Mouse (Mus musculus) lung, postnatal 4 days (tissue): ENCODE measurements around the gene Slc4a4.

ENCODE experiments used
- DNase-seq, 2 experiments: peaks; one replicate each; pipeline ENCODE4 v3.0.0; 2021

Gene Slc4a4

DNA sequence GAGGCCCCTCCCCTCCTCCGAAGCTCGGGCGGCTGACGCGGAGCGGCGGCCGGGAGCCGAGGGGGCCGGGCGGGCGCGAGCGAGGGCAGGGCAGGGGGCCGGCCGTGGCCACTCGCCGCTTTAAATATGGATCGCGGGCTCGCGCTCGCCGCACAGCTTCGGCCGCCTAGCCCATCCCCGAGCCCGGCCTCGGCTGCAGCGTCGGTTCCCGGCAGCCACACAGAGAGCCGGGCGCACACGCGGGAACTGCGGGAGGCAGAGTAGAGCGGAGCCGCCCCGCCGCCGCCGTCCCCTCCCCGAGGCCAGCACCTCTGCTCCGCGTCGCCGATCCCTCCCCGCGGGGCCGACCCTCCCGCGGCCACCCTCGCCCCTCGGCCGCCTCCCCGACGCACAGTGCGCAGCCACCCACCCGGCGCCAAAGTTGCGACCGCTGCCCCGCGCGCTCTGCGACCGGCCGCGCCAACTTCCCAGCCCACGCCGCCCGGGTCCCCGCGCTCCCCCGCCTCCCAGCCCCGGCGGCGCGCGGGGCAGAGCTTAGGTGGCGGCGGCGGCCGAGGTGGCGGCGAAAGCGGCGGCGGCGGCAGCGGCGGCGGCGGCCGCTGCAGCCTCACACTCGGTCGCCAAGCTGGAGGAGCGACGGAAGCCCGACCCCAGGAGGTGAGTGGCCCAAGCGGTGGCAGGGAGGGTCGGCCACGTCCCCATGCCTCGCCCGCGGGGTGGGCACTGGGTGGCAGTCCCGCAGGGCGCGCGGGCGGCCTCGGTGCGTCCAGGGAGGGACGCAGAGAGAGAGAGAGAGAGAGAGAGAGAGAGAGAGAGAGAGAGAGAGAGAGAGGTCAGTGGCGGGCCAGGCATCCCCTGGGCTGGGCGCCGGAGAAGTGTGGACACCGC, at the start of gene Slc4a4:
Gene Slc4a4, plus strand, starts transcription at position 151 of the 888 bp plus-strand sequence.
- peak; percentile 72 to 82 for DNase-seq

DNA sequence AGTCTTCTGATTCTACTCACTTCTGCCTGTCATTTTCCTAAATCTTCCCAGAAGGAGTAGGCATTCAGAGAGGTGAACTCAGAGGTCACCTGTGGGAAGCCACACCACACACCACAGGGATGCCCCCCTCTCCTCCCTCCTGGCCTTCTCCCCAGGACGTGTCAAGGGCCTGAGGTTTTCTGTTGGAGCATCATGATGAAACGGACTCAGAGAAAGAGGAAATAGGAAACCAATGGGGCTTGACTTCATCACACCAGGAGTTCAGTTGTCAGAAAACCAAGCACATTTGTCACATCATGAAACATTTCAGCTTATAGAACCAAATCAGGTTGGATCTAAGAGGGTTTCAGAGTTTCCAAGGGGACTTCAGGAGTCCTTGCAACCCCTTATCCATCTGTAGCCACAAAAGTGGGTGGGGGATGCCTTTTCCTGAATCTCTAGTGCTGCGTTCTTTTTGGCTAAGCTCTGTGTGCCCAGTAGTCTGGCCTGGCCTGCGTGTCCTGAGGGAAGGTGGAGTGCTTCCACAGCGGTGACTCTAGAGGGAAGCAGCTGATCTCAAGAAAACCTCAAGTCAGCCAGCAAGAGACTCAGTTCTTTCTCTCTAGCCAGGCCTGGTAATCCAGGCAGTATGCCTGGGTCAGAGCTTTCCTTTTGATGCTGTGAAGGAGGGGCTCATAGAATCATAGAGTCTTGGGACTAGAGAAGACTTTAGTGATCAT, 46.4 kb upstream of the Slc4a4 start:
- no peak for DNase-seq

DNA sequence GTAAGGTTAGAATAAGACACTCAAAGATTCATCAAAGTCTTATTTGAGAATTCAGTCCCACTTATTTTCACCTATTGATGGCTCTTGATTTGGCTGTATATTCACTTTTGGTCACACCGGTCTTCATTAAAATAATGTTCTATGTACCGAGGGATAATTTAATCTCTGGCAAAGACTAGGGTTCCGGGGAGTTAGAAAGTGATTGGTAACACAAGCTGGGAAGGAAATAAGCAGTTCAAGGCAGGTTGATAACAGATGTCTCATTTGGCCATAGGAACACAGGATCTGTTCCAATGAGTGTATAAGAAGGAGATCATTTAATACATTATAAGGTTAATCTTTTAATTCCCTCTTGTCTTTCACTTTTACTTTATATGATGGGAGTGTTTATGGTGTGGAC, 29.3 kb upstream of the Slc4a4 start:
- DNase-seq: no peak

DNA sequence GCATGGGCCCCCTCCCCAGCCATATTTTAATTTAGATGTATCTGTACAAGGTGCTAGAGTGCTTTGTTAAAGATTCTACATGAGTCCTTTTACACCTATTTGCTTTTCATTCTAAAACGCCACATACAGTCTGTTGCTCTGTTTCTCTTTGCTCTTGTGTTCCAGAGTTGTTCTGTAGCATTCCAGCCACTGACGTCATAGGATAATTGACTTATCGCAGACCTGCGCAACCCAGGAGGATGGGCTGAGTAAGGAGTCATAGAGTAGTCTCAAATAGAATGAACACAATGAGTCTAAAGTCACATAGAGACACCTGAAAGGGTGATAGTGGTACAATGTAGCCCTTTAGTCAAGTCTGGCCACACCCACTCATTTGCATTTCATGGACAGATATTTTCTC, 28.8 kb upstream of the Slc4a4 start:
- no peak for DNase-seq

DNA sequence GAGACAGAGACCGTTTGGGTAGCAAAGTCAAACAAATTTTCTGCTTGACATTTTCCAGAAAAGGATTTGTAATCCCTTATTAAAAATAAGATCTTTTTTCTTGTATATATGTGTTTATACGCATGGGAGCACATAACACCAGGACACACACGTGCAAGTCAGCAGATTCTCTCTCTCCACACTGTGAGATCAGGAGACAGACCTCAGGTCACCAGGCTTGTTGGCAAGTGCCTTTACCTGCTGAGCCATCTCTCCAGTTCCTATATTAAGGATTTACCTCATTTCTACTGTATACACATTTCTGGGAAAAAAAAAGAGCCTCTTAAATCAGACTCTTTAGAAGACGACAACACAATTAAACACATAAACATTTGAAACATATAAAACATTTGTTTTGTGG, 28.4 kb upstream of the Slc4a4 start:
- DNase-seq: no peak

DNA sequence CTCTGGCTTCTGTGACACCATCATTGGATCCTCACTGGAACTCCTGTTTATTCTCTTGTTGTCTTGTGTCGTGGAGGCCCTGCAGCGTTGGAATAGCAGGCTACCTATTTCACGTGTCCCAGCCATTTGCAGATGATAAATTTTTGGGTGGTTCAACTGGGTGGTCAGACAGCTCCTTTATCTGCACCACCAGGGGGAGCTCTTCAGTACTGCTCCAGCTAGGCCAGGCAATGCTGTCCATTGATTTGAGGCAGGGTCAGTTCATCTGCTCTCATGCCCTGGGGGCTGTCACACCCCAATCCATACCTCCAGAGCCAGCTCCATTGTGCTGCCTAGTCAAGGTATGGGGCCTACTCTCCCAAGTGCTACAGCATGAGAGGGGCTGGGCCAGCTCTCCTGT, 24.5 kb upstream of the Slc4a4 start:
- peak in 1 of 2 experiments; percentile 12 for DNase-seq

DNA sequence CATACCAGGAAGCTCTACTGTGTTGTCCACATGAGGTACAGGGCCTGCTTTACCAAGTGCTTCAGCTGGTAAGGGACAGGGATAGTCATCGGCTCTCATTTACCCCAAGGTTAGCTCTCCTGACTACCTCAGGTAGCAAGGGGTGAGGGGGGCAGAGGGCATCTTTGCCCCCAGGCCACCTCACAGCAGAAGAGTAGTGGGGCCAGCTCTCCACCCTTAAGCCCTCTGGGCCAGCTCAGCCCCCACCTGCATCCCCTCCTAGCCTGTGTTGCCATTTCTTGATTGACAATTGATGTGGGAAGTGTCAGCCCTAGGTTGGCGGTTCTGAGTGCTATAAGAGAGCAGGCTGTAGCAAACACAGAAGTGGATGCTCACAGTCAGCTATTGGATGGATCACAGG, 23.8 kb upstream of the Slc4a4 start:
- no peak for DNase-seq

DNA sequence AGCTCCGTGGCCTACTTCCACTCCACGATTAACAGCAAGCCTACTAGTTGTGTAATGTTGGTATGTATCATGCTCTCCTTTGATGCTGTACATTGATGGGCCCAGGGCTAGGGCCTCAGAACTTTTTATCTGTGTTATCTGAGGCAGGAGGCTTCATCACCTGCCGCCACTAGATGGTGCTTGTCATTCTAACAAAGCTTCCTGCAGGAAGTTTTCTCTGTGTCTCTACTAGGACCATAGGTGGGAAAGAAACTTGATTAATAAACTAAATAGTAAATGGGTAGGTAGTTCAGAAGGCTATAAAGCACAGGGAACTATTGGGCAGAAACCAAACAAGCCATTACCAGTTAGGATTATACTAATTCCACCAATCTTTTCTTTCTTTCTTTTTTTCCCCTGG, 2.5 kb upstream of the Slc4a4 start:
- DNase-seq: peak in 1 of 2 experiments; percentile 29

DNA sequence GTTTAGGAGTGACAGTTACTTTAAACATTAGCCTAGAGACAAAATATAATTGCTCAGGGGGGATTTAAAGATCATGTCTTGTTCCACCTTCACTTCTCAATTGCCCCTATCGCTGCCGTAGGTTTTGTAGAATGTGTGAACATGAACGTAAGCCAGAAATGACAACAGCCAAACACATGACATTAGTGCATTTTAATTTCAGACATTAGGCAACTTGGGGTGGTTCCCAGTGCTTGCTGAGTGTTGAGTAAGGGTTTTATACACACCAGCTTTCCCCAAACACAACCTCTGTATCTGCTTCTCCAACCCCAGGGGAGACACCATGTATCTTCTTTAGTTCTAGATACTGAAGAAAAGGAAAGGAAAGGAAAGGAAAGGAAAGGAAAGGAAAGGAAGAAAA, 1.1 kb upstream of the Slc4a4 start:
- no peak for DNase-seq

DNA sequence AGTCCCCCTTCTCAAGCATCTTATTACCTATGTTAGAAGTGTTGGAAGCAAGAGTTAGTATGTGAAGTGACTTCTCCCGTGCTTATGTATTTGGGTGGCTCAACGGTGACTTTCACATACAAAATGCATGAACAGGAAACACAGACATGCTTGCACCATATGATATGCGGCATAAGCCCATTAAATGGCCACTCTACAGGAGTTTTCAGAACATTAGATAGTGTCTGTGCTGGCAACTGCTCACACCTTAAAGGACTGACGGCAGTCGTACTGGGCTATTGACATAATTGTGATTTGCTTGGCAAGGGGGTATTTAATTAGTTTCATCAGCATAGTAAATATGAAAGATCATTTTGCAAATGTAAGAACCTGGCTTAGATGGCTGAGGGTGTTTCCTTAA, 674 bp upstream of the Slc4a4 start:
- no peak for DNase-seq

DNA sequence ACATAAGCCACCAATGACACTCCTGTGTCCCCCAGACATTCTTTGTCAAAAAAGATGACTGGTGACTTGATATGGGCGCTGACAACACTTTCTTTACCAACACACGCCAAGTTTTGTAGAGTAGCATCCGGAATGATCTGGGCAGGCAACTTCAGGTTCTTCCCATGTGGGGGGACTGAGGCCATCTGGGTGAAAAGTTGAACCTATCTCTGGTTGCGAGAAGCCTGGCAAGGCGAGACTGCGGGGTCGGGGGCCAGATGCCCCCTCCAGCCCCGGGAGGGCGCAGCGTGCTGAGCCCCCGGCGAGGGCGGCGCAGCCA, 310 bp upstream of the Slc4a4 start:
- no peak for DNase-seq

DNA sequence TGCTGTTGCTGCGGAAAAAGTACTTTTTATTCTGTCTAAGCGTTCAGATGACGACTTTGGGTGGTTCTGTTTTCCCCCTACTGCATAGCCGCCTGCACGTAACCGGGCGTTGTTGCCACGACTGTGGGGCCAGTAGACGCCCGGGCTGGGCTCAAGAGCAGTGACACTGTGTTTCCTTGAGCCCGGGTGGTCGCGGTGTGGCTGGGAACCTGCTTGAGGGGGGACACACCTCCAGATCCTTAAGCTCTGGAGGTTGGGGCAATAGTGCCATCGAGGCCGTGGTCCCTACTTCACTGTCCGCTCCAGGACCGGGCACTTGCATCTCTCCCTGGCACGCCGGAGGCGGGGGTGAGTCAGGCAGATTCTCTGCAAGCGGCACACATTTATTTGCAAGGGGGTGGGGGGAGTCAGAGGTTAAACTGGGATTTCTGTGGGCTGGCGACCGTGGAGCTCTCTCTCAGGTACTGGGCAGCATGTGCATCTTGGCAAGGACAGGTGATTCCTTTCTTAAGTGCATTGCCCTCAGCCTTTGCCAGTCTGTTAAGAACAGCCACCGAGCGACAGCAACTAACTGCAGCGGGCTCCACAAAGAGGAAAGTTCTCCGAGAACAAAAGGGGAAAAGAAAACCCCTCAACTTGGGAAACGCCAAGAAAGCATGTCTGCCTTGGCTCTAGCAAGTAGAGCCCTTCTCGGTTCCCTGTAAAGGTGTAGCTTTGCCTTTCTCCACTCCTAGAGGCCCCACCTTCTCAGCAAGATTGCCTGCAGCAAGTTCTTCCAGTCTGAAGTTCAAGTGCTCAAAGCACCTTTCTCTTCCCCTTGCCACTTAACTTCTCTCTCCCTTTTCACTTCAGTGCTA, 1.2 kb downstream of the Slc4a4 start:
- peak in 1 of 2 experiments; percentile 38 for DNase-seq

DNA sequence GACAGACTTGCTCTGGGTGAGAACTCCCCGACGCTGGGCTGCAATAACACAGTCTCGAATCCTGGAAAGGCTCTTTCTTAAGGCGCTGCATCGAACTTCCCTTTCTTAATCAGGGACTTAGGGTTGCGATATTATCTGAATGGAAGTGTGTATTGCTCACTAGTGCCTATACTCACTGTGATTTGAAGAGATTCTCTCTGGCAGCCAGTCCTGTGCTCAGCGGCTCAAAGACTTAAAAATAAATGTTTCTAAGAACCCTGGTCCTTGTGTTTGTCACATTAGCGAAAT, 1.7 kb downstream of the Slc4a4 start:
- no peak for DNase-seq

DNA sequence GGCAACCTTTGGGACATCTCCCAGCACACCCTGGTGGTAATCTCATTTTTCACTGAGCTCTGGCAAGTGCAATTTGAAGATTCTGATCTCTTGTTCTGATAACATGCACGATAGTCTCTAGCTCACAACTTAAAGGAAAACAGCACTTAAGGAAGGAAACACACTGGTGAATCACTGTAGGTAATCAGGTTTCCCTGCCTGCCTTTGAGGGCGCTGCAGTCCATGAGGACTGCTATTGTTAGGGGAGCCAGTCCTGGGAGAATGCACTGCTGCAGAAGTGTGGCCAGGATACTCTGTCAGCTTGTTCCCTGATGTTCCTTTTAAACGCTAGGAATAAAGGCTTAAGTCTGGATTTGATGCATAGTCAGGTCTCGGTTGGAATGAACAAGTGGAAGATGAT, 2.7 kb downstream of the Slc4a4 start:
- DNase-seq: no peak

DNA sequence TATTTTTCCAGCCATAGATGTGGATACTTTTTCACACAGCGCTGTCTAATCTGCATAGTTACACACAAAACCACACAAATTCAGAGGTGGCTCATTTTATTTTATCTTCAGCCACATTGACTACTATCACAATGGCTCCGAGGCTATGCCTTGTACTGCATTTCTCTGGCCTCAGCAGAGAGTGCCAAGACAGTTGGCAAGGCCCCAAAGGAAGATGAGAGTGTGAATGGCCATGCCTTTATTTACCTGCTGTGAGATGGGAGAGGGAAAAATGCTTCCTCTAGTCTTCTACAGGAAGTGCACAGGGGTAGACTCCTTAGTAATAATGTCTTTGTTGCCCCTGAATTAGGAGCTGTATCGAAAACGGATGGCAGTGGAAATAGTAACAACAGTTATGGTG, 3.5 kb downstream of the Slc4a4 start:
- DNase-seq: no peak

DNA sequence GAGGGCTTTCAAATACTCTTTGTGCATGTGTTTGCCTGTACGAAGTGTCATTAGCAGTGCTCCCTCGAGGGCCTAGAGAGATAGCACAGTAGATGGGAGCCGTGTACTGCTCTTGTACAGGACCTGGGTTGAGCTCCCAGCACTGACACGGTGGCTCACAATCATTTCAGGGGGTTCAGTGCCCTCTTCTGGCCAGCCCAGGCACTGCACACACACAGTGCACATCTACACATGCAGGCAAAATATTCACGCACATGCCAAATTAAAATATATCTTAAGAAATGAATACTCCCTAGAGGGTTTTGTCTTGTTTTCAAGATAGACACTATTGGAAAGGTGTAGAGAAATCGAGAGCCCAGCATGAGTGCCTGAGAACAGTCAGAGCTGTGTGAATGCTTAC, 10.0 kb downstream of the Slc4a4 start:
- DNase-seq: no peak

DNA sequence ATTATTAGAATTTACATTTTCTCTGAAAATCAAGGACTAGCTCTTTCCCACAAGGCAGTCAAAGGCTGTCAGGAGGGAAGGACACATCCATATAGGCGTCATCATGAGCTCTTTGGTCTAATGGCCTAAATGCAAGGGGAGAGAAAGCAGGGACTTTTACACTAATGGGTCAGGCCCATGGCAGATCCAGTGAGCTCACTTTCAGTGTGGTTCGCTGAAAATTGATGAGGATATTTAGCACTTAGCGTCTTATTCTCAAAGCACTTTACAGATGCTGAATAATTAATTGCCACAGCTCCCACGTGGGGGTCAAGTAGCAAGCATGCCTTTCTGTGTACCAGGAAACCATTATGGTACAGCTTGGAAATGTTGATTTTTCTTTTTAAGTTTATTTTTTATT, 16.5 kb downstream of the Slc4a4 start:
- DNase-seq: no peak

DNA sequence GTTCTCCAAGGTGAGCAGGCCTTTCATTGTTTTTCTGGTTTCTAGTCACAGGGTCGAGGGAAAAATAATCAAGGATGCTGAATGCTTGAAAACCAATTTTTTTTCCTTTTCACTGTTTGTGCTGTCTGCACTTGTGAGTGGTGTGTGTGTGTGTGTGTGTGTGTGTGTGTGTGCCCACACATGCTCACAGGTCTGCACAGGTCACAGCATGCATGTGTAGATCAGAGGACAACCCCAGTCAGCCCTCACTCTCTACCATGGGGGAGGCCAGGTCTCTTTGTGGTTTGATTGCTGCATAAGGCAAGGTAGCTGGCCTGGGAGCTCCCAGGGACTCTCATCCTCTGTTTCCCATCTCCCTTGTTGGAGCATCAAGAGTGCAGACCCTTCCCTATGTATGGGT, 16.9 kb downstream of the Slc4a4 start:
- no peak for DNase-seq

DNA sequence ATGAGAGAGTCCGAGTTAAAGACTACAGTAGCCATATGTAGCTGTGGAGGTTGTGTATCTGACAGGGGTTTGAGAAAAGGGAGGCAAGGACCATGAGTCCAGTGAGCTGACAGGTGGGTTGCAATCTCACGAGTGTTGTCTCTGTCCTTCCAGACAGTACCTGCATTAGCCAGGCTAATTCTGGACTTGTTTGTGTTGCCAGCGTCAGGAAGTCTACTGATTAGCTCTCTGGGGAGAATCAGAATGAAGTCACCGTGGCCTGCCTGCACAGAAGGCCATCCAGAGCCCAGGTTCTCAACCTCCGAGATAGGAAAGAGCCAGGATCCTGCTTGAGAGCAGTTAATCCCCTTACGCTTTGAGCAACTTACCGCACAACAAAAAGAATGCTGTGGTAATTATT, 18.2 kb downstream of the Slc4a4 start:
- DNase-seq: no peak

DNA sequence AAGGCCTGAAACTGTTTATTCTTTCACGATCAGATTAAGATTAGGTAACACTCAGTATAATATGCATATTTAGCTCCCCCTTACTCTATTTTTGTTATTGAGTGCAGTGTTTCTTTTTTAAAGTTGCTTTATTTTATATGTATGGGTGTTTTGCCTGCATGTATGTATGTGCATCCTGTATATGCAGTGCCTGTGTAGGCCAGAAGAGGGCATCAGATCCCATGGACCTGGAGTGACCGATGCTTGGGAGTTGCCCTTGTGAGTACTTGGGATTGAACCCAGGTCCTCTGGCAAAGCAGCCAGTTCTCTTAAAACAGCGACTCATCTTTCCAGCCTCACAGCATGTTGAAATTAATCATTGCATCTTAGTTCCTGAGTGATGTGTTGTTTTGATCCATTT, 21.0 kb downstream of the Slc4a4 start:
- DNase-seq: no peak

DNA sequence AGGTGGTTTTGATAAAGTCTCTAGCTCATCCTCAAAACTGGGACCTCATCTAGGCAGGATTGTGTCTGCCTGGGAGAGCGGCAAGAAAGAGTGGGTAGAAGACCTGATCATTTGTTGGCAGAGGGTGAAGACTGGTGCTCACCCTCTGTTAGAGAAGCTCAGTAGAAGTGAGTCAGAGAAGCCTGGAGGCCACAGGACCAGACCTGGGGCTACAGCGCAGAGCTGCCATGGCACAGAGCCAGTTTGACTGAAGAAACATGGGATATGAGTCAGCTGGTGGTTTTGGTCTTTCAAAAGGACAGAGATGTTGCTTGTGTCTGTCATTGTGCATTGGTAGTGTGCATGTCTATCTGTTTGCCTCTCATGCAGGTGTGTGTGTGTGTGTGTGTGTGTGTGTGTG, 26.0 kb downstream of the Slc4a4 start:
- DNase-seq: no peak

DNA sequence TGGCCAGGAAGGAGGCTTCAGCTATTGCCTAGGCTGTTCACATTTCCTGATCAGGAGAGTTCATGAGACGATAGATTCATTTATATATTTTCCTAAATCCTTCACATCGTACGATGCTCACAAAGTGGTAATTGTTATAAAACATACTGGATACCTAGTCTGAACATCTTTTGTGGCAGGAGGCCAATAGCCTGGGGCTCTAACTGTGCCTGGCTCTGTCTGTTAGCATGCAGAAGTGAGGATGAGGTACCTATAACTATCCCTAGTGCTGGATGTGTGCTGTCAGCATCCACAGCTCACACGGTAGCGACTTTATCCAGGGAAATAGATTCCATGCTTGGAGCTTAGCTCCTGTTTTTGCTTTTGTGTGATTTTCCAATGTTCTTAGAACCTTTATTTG, 28.5 kb downstream of the Slc4a4 start:
- no peak for DNase-seq

DNA sequence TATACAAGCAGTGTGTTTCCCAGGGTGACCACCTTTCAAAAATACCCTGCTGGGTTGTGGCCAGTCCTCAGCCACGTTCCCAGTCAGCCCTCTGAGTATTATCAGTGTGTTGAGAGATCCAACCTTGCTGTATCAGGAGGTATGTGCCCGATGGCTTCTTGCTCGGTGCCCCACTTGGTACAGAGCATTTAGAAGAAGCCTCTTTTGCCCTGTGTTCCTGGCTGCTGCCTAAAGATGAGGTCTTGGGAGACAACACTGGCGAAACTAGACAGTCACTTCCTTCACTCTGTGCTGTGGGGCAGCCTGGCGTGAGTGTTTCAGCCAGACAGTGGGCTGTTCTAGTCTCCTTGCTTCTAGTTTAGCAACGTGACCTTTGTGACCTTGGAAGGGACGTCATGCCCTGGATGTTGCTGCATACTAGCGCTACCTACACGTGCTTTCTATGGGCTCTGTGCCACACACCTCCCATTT, 29.9 kb downstream of the Slc4a4 start:
- no peak for DNase-seq

DNA sequence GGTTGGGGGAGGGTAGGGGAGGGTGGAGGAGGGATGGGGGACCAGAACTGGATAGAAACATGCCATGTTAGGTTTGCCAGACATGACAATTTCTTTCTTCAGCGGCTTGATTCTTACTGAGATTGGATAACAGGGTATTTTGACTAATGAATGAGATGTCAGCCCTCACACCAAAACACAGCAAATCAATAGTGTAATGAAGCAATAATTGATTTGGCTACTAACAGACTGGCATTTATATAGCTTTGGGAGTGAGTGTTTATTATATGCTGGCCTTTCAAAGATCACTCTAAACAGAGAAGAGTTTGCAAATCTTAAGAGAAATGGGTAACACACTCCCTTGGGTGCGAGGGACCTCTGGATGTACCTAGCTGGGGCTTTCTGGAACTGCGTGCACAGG, 30.6 kb downstream of the Slc4a4 start:
- no peak for DNase-seq
